Mouse (Mus musculus) C2C12 (cell line): ENCODE data around the gene Pin1rt1.
A peak's percentile ranks its signal among the peaks of the same experiment; 100 is the strongest.

Source experiments
- CTCF ChIP-seq: IDR thresholded peaks from one replicate; pipeline ENCODE4 v1.5.1; 2011; ENCODE audit not compliant: control insufficient read depth, insufficient read depth, insufficient read length
- MAX ChIP-seq: IDR thresholded peaks from one replicate; pipeline ENCODE4 v1.6.1; 2011; ENCODE audit warnings: mild to moderate bottlenecking, control low read depth
- MYOD1 ChIP-seq: IDR thresholded peaks from one replicate; pipeline ENCODE4 v1.6.1; 2011; ENCODE audit warnings: low read depth; ENCODE audit not compliant: control insufficient read depth, insufficient read length
- USF1 ChIP-seq: IDR thresholded peaks from one replicate; pipeline ENCODE4 v1.6.1; 2011; ENCODE audit warnings: low read depth, mild to moderate bottlenecking, control low read depth, moderate library complexity

- peak; percentile 95 for TF ChIP-seq CTCF
- peak; percentile 56 for TF ChIP-seq MAX
- TF ChIP-seq MYOD1: no peak
- TF ChIP-seq USF1: no peak
These were observed 30.8 kb downstream of the Pin1rt1 start for GRCm38 (mm10) chr2:104685418-104685817.
